Mouse (Mus musculus) cerebellum, adult 11-12 months (tissue): ENCODE results near the gene Pccb.

Experiments used
- DNase-seq: peaks from one replicate; pipeline ENCODE4 v3.0.0; 2022

The Pccb gene

DNA sequence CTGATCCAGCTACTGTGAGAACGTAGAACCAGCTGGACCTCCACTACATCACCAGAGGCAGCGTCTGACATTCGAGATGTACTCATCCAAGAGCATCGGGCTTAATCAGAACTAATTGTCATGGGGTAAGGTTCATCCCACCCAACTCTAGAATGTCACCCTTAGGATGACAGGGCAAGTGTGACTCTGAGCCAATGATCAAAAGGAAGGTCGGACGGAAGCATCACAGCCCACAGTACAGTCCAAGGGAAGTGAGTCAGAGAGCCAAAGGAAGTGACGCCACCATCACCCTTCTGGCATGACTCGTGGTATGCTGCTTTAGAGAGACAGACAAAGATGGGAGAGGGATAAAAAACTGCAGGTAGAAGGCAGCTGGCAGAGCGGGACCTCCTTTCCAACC, 7.6 kb upstream of the Pccb start:
- no peak for DNase-seq

DNA sequence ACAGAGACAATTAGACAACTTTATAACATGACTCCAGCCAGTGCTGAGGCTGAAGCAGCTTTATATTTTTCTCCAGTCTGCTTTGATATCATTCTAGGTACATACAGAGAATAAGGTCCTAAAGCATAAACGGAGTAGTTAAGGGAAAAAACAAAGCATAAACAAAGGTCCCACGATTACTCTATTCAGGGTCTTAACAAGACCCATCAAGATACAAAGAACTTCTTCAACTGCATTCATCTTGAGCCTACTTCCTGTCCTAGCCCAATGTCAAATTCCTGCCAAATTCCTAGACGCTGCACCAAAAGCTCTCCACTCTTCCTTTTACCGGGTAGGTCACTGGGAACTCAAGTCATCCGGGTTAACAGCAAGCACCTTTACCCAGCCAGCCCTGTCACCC, 6.8 kb upstream of the Pccb start:
- DNase-seq = no peak

GRCm38 (mm10) chr9:101038634-101039033, 3.9 kb upstream of the Pccb start:
- no peak for DNase-seq

GRCm38 (mm10) chr9:101037396-101037795, 2.7 kb upstream of the Pccb start:
- no peak for DNase-seq

- no peak for DNase-seq
Observed at GRCm38 (mm10) chr9:101036876-101037275, 2.2 kb upstream of the Pccb start.

- DNase-seq = peak; percentile 19
Observed at GRCm38 (mm10) chr9:101035836-101036596, 1.3 kb upstream of the Pccb start.

- peak; percentile 16 for DNase-seq
Observed at GRCm38 (mm10) chr9:101033761-101034447, 794 bp downstream of the Pccb start.

- DNase-seq = no peak
Observed at GRCm38 (mm10) chr9:101018768-101019167, 15.9 kb downstream of the Pccb start.

DNA sequence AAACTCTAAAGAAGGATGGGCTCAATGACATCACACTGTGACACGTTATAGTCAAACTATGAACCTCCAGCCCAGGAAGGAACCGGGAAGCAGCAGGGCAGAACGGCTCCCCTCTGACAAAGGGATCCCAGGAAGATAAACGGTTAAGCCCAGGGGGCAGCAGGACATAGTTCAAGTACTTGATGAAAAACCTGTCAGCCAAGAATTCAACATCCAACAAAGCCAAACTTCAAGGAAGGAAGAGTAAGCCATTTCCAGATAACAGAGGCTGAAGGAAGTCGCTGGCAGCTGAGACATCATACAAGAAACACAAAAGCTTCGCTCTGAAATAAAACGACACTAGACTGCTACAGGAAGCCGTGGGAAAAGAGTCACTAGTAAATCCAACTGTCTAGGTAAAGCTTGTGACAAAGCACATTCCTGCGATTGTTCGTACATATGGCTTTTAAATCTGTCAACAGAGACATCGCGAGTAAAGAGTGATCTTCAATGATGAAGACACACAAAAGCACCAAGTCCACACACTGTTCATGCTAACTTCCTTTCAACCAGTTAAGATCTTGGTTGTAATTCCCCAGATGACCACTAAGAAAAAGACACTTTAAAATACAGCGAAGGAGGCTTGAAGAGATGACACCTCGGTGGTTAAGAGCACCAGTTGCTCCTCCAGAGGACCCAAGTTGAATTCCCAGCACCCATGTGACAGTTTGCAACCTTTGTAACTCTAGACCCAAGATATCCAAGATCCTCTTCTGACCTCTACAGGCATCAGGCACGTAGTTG, 16.8 kb downstream of the Pccb start:
- no peak for DNase-seq

GRCm38 (mm10) chr9:101015324-101015723, 19.4 kb downstream of the Pccb start:
- no peak for DNase-seq

DNA sequence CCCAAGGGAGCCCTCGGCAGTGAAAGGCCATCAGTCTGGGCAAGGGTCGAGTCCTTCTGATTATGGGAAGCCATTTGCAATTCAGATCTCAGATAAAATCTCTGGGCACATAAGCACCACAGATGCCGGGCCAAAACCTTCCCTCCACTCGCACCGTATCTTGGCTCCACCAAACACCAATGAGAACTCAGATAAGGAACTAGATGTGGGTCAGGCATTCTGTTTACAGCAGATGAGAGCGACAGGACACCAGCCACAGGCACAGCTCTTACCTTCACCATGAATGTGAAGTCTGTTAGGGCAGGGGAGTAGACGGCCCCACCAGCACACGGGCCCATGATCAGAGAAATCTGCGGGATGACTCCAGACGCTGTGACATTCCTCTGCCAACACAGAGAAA, 22.3 kb downstream of the Pccb start:
- no peak for DNase-seq

DNA sequence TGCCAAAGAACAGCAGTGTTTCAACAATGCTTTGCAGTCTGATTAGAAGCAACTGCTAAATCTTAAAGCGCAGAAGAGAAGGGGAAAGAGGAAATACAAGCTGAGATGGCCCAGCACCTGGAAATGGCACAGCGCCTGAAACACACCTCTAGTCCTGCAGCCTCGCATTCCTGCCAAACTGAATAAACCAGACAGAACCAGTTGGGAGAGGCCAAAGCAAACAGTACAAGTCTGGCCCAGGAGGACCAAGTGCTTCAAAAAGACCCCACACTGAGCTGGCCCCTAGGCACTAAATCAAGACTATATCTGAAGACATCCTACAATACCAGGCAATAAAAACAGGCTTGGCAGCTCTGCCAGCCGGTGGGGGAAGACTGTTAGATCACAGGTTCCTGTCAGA, 28.8 kb downstream of the Pccb start:
- no peak for DNase-seq

DNA sequence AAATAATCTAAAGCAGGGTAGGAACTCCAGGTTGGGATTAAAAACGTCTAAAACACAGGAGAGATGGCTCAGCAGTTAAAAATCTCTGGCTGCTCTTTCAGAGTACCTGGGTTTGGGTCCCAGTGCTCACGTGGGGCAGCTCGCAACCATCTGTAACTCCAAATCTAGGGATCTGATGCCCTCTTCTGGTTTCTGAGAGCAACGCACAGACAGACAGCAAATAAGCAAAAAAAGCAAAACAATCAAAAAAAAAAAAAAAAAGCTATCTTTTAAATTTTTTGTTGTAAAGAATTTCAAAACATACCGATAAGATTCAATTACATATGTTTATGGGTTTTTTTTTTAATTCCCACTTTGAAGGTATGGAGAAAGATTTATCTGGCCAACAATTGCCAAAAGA, 31.4 kb downstream of the Pccb start:
- DNase-seq = no peak

DNA sequence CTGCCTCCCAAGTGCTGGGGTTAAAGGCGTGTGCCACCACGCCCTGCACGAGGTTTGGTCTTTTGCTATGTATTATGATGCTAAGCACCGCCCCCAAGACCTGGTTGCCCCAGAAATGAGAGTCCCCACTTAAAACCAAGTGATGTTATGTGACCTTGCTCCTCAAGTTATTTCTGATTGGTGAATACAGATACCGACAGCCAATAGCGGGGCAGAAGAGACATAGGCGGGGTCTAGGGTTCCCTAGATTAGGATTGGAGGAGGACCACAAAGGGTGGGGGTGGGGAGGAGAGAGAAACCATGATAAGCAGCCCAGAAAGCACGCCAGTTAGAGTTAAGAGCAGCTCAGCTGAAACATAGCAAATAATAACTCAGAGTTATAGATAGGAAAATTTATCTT, 31.9 kb downstream of the Pccb start:
- DNase-seq = no peak

DNA sequence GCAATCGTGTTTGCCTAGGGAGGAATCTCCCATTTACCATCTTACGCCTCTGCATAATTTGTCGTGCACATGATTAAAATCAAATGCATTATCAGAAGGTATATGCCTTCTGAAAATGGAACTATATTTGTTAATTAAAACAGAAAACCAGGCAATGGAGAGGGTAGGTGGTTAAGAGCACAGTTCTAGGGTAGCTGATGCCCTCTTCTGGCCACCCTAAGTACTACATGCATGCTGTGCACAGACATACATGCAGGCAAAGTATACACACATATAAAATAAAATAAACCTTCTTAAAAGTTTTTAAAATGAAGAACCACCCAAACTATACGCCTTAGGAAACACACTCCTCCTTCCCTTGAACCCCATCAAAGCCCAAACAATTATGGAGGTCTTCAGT, 32.6 kb downstream of the Pccb start:
- no peak for DNase-seq

GRCm38 (mm10) chr9:100997138-100997537, 37.6 kb downstream of the Pccb start:
- no peak for DNase-seq

DNA sequence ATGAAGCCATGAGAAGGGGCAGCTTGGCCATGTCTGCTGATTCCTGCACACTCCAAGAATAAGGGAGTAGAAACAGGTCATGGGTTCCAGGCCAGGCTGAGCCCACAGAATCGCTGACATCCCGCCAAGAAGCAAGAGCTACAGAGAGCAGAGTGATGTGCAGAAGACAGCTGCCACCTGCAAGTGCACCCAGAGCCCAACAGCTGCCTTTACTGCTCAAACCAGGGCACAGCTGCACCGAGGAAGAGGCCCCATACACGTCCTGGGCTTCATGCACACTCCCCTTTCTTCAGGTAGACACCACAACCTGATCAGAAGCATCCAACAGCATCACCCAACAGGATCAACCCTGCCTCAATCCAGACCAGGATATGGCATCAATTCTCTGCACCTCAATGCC, 40.8 kb downstream of the Pccb start:
- no peak for DNase-seq

DNA sequence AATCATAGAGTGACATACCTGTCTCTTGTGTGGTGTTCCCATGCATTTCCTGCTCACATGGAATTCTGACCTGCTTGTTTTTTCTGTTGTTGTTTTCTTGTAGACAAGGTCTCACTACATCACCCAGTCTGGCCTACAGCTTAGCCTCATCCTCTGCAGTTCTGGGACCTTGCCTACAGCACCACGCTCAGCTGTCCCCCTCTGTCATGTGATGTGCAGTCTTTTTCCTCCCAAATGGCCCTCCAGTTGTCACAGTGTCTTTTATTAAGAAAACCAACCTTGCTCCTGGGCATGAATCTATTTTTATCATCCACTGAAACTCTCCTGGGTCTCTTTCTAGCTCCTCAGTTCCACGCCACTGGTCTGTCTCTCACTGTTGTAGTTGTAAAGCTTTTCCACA, 42.5 kb downstream of the Pccb start:
- DNase-seq = no peak

GRCm38 (mm10) chr9:100991321-100991720, 43.4 kb downstream of the Pccb start:
- DNase-seq = no peak

GRCm38 (mm10) chr9:100990609-100991008, 44.1 kb downstream of the Pccb start:
- no peak for DNase-seq

DNA sequence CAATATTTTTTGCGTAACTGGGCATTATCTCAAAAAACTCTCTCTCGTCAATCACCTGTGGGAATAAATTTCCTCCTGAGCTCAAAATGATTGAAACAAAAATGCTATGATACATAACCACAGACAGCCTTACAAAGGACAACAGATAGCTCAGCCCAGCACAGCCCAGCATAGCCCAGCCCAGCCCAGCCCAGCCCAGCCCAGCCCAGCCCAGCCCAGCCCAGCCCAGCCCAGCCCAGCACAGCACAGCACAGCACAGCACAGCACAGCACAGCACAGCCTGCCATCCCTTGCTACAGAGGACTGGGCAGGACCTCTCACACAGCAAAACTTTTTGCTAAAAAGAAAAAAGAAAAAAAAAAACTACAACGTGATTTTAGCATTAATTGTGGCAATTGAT, 46.8 kb downstream of the Pccb start:
- DNase-seq = no peak

DNA sequence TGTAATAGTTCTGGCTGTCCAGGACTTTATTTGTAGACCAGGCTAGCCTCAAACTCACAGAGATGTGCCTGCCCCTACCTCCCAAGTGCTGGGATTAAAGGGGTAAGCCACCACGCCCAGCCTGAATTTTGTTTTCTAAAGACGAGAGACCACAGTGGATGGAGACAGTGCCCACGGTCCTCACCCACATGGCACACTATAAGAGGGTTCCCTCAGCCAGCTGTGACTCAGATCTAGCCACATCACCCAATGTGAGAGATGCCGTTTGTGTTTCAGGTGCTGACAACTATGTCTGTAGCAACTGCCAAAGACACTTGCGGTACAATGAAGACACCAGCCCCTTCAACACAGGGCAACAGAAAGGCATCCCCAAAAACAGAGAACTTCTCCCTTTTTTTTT, 47.7 kb downstream of the Pccb start:
- no peak for DNase-seq

DNA sequence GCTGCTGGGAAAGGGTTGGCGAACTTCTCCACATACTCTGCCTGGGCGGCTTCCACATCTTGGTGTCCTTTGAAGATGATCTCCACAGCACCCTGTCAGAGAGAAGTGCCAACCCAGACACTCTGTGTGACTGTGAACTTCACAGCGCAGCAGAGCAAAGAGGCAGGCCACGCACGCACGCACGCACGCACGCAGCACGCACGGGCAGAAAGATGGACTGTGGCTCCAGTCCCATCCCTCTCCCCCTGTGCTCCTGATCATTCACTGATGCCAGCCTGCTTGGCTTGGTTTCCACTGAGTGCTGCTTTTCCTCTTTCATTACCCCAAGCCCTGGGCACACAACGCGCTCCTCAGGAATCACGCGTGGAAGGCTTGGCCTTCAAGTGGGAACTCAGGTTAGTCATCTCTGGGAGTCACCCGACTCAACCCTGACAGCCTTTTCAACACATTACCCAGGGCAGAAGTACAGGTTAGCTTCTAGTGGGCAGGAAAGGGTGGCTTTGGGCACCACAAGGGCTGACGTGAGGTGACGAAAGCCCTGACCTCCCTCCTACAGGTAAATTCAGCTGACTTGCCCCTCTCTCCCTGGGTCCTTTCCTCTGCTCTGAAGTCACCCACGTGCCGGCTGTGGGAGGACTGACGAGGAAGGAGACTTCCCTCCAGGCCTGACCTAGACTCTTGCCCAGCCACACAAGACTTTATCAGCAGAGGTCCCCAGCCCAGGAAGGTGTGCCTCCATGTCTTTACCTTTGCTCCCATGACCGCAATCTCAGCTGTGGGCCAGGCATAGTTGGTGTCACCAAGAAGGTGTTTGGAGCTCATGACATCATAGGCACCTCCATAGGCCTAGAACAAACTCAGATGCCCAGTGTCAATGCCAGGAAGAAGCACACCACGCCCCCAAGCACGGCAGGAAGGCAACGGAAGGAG, 50.1 kb downstream of the Pccb start:
- DNase-seq = no peak
